Mouse (Mus musculus) macrophage (primary cell): ENCODE data around the gene Rps28. TPM values are rescaled to one million over a fixed set of nuclear protein-coding genes. Genes with fewer than 3 reads are reported as not detected.

ENCODE experiments used
- H3K27ac ChIP-seq: fragments of 350-480 bp; formaldehyde crosslinking; 2 replicates; pipeline ENCODE4 v1.9.0; 2021
- H3K36me3 ChIP-seq: fragments of 350-480 bp; formaldehyde crosslinking; 2 replicates; pipeline ENCODE4 v1.9.0; 2021; ENCODE audit errors: inconsistent target
- H3K4me3 ChIP-seq: fragments of 350-480 bp; formaldehyde crosslinking; 2 replicates; pipeline ENCODE4 v1.9.0; 2021; ENCODE audit errors: inconsistent target
- H3K79me2 ChIP-seq: fragments of 350-480 bp; formaldehyde crosslinking; 2 replicates; pipeline ENCODE4 v1.9.0; 2021; ENCODE audit errors: inconsistent target
- WGBS: methylation state at CpG from one replicate; pipeline ENCODE4 v1.1.7; 2026; ENCODE audit warnings: inconsistent platforms; ENCODE audit not compliant: missing documents; 5-methylcytosine and 5-hydroxymethylcytosine counted together
- polyA plus RNA-seq: library from polyadenylated mRNA; stranded (reverse); fragments of 250-400 nt; gene quantifications from 3 replicates; pipeline ENCODE4 v1.2.4, GENCODE M21; 2018; ENCODE audit warnings: inconsistent platforms

The Rps28 gene
- polyA plus RNA-seq, 1 experiment from 2014 or later, result 746 TPM

GRCm38 (mm10) chr17:33804205-33804604, 20.2 kb downstream of the Rps28 start:
- 73% methylated on average over 4 of the region's 4 CpGs for WGBS
- H3K4me3 ChIP-seq, result no peak overlapping the region
- no peaks in the 10 kb centered on the region for H3K36me3 ChIP-seq
- no peak overlapping the region for H3K27ac ChIP-seq
- H3K79me2 ChIP-seq, result no peaks in the 10 kb centered on the region

DNA sequence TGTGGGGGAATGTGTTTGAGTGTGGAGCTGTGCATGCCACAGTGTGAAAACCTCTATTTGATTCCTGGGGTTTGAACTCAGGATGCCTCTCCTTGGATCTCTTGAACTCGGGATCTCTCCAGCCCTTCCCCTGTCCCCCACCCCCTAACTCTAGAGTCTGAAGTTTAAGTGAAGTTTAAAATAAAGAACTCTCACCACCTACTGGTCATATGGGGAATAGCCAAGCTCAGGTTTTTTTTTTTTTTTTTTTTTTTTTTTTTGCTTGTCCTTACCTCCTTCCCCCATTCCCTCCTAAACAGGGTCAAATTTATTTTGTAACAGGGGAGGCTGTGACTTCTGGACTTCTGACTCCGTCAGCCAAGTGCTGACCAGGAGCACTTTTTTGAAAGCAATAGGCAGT, 22.1 kb downstream of the Rps28 start:
- 0% methylated on average over 2 of the region's 2 CpGs for WGBS
- no peak overlapping the region for H3K4me3 ChIP-seq

DNA sequence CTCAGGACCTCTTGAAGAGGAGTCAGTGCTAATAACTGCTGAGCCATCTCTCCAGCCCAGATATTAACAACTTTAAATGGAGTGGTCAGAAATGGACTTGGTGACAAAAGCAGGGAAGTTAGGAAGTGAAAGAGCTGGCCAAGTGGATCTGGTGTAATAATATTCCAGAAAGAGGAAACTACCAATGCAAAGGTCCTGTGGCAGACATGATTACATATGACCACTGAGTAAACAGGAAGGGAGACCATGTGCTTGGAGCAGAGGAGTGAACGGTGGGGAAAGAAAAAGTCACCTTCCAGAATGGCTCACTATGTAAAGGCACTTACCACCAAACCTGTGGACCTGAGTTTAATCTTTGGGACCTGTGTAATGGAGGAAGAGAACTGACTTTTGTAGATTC, 25.1 kb downstream of the Rps28 start:
- WGBS, result 0% methylated on average over 1 of the region's 1 CpGs
- Histone ChIP-seq H3K36me3 (no peaks in the 10 kb centered on the region), H3K27ac (no peak overlapping the region), H3K79me2 (no peaks in the 10 kb centered on the region), H3K4me3 (no peak overlapping the region)

More for the DNA sequence above, 22.1 kb downstream of the Rps28 start:
- H3K79me2 ChIP-seq, result no peaks in the 10 kb centered on the region
- H3K36me3 ChIP-seq, result no peaks in the 10 kb centered on the region
- H3K27ac ChIP-seq, result no peak overlapping the region

DNA sequence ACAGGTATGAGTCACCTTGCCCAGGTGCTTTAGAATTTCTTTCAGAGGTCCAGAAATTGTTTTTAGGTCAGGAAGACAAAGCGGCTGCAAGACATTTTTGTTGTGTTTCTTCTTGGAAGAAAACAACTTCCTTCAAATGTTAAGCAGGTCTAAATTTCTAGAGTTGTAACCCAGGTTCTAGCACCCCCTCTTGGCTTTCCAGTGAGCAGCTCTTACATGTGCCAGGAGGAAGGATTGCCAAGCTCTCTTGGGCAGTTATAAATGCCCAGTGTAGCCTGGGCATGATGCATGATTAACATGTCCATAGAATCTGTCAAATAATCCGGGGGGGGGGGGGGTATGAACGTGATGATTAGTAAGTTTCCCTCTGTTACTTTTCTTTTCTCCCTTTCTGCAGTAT, 26.1 kb downstream of the Rps28 start:
- H3K27ac ChIP-seq, result no peak overlapping the region
- H3K36me3 ChIP-seq, result no peaks in the 10 kb centered on the region
- WGBS, result 29% methylated on average over 3 of the region's 3 CpGs
- H3K79me2 ChIP-seq, result no peaks in the 10 kb centered on the region
- H3K4me3 ChIP-seq, result no peak overlapping the region

DNA sequence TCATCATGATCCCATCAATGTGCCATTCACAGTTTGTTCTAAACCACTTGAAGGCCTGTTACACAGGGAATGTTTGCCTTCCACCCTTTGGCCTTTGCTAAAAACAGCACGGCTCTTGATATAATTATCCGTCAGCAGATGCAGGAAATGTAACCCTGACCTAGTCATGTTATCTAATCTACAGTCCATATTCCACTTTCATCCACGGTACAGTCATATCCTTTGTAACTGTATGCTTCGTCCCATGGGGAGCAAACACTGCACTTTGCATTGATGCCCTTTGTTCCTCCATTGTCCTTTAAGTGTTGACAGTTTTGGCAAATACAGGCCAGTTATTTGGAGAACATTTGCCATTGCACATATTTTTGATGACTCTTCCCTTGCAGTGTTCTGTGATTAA, 35.6 kb downstream of the Rps28 start:
- Histone ChIP-seq H3K79me2 (no peaks in the 10 kb centered on the region), H3K36me3 (no peaks in the 10 kb centered on the region), H3K27ac (no peak overlapping the region), H3K4me3 (no peak overlapping the region)
- 85% methylated on average over 4 of the region's 4 CpGs for WGBS

GRCm38 (mm10) chr17:33786375-33786774, 38.0 kb downstream of the Rps28 start:
- Histone ChIP-seq H3K27ac (no peak overlapping the region), H3K4me3 (no peak overlapping the region), H3K79me2 (no peaks in the 10 kb centered on the region), H3K36me3 (no peaks in the 10 kb centered on the region)
- 92% methylated on average over 18 of the region's 18 CpGs for WGBS

DNA sequence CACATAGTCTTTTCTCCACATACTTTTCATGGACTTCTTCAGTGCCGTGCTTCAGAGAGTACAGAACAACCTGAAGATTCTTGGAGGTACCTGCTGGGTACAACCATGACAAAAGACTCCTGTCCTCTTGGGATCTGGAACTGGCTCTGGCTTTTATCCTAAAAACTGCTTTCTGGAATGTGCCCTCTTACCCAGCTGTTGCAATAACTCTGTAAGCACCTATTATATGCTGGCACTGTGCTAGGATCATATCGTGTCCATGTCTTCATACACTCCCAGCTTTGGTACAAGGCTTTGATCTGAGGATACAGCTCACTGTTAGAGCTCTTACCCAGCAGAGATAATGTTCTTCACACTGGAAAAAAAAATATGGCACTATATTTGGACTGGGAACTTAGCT, 39.4 kb downstream of the Rps28 start:
- Histone ChIP-seq H3K79me2 (no peaks in the 10 kb centered on the region), H3K36me3 (no peaks in the 10 kb centered on the region), H3K4me3 (no peak overlapping the region), H3K27ac (no peak overlapping the region)
- WGBS, result 94% methylated on average over 2 of the region's 2 CpGs

DNA sequence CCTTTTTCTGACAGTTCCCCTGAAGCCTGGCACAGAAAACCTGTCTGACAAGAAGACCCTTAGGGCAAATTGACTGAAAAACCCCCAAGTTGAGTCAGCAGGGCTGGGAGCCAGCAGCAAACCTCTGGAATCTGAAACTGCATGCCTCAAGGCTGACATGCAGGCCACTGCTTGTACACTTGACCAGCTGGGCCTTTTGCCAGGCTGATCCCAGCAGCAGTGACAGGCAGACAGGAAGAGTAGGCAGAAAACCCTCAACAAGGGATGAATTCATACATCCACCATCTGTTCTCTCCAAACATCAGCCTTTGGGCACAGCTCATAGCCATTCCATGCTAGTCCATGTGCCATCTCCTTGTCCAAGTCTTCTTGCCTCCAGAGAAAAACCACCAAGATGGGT, 41.0 kb downstream of the Rps28 start:
- H3K79me2 ChIP-seq, result no peaks in the 10 kb centered on the region
- H3K36me3 ChIP-seq, result no peaks in the 10 kb centered on the region
- H3K4me3 ChIP-seq, result no peak overlapping the region
- no peak overlapping the region for H3K27ac ChIP-seq

DNA sequence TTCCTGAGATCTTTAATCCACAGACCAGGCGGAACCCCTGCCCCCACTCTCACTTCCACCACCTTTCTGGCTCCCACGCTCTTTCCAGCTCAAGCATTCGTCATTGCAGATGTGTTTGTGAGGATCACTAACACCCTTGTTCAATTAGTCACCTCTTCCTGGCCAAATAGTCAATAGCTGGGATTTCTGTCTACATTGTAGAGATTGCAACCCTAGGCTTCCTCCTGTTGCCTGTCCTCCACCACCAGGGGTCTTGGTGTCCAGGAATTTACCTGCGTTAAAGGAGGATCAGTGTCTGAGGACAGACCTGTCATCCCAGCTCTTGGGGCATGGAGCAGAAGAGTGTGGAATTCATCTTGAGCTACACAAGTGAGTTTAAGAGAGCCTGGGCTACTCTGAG, 42.3 kb downstream of the Rps28 start:
- no peak overlapping the region for H3K27ac ChIP-seq
- no peaks in the 10 kb centered on the region for H3K36me3 ChIP-seq
- no peaks in the 10 kb centered on the region for H3K79me2 ChIP-seq
- WGBS, result 47% methylated on average over 4 of the region's 4 CpGs
- peak overlapping the region; percentile 33; the same call in 1 of the 2 replicates for H3K4me3 ChIP-seq

GRCm38 (mm10) chr17:33781124-33781977, 43.0 kb downstream of the Rps28 start, which contains the start of gene Angptl4:
Gene Angptl4, minus strand, starts transcription at chr17:33781830.
- H3K79me2 ChIP-seq, result no peaks in the 10 kb centered on the region
- no peak within 1 kb of the TSS for H3K27ac ChIP-seq
- WGBS, result 4% methylated on average over 49 of the region's 50 CpGs
- H3K36me3 ChIP-seq, result peaks cover 3% of the 10 kb centered on the region; the same call in 1 of the 2 replicates
- H3K4me3 ChIP-seq, result peak within 1 kb of the TSS; percentile 33

- no peak overlapping the region for H3K4me3 ChIP-seq
- 18% methylated on average over 5 of the region's 5 CpGs for WGBS
- no peaks in the 10 kb centered on the region for H3K79me2 ChIP-seq
- peaks cover 4% of the 10 kb centered on the region; the same call in 1 of the 2 replicates for H3K36me3 ChIP-seq
- no peak overlapping the region for H3K27ac ChIP-seq
Observed at GRCm38 (mm10) chr17:33780431-33780830, 43.9 kb downstream of the Rps28 start.

- H3K4me3 ChIP-seq, result no peak overlapping the region
- 91% methylated on average over 5 of the region's 5 CpGs for WGBS
- H3K27ac ChIP-seq, result no peak overlapping the region
- H3K36me3 ChIP-seq, result peaks cover 4% of the 10 kb centered on the region; the same call in 1 of the 2 replicates
- H3K79me2 ChIP-seq, result no peaks in the 10 kb centered on the region
Observed at GRCm38 (mm10) chr17:33779967-33780295, 44.4 kb downstream of the Rps28 start.

DNA sequence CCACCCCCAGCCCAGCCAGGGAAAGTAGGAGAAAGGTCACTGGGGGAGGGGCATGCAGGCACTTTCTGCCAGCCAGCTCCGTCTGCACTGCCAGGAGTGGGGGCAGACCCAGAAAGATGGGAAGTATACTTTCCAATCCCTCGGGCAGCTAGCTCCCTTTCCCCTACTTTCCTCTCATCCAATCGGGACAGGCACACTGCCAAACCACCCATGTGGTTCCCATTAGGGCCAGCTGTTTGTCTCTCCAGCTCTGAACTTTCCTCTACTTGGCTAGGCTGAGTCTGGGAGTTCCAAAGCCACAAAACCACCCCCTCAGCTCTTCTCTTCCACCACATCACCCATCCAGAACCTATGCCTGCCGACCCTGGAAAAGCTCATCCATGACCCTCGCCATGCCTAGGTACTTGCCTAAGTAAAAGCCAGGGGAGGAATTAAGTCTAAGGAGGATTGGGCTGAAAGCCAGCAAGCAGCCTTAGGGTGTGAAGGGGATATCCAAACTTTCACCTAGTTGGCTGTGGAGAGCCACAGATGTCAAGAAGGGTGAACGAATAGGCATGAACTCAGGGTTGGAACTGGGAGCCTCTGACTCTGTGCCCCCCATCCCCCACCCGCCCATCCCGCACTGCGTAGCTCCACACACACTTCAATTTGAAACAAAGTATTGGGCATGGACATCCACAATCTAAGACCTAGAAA, 44.9 kb downstream of the Rps28 start:
- WGBS, result 56% methylated on average over 9 of the region's 9 CpGs
- H3K36me3 ChIP-seq, result peaks cover 4% of the 10 kb centered on the region; the same call in 1 of the 2 replicates
- H3K27ac ChIP-seq, result no peak overlapping the region
- no peak overlapping the region for H3K4me3 ChIP-seq
- no peaks in the 10 kb centered on the region for H3K79me2 ChIP-seq

GRCm38 (mm10) chr17:33775287-33775686, 49.1 kb downstream of the Rps28 start:
- H3K79me2 ChIP-seq, result no peaks in the 10 kb centered on the region
- H3K27ac ChIP-seq, result no peak overlapping the region
- H3K36me3 ChIP-seq, result peaks cover 4% of the 10 kb centered on the region; the same call in 1 of the 2 replicates
- no peak overlapping the region for H3K4me3 ChIP-seq
- WGBS, result 98% methylated on average over 4 of the region's 4 CpGs

- WGBS, result 98% methylated on average over 8 of the region's 8 CpGs
- peaks cover 4% of the 10 kb centered on the region; the same call in 1 of the 2 replicates for H3K36me3 ChIP-seq
- no peak overlapping the region for H3K4me3 ChIP-seq
- H3K79me2 ChIP-seq, result no peaks in the 10 kb centered on the region
- H3K27ac ChIP-seq, result no peak overlapping the region
Observed at GRCm38 (mm10) chr17:33774573-33775155, 49.7 kb downstream of the Rps28 start.
